Mouse (Mus musculus) heart, adult 9 months (tissue): ENCODE data around the gene Masp2.

Experiments
- DNase-seq, 2 experiments: peaks; one replicate each; pipeline ENCODE4 v3.0.0; 2022; ENCODE audit warnings: low spot score in 2 of 2

Masp2 gene

GRCm38 (mm10) chr4:148602357-148603120 is at the start of gene Masp2:
TSS of gene Masp2 (plus strand) at chr4:148602554.
- DNase-seq, result no peak

GRCm38 (mm10) chr4:148557766-148558165 is 44.6 kb upstream of the Masp2 start:
- no peak for DNase-seq

DNA sequence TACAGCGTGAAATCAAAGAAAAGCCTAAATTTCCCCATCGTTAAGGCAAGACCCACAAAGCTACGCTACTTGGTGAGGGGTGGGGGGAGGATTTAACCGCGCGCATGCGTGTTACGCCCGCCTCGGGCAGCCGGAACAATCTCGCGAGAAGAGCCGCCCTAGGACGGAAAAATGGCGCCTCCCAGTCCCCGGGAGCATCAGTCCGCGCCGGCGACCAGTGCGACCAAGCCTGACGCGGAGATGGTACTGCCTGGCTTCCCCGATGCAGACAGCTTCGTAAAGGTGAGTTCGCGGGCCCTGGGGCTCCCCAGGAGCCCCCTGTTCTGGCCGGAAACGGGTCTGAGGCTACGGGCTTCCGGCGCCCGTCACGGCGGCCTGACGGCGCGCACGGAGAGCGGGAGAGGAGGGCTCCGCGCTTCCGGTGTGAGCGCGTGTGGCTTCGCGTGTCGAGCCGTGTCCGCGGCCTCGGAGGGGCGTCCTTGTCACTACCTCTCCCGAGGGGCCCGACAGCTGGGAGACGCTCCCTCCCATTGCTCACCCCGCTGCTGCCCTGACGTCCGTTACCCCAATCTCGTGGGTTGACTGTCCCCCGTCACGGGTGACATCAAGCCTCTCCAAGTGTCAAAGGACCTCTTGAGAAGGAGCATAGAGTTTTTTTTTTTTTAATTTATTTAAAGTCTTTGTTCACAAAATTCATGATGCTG is 43.9 kb upstream of the Masp2 start, which contains the start of gene Exosc10:
Exosc10 (plus strand) TSS at position 133 of the 704 bp plus-strand sequence.
- peak; percentile 86 to 88 for DNase-seq

- no peak for DNase-seq
Measured at GRCm38 (mm10) chr4:148562676-148563075, 39.7 kb upstream of the Masp2 start.

- no peak for DNase-seq
Measured at GRCm38 (mm10) chr4:148563595-148563994, 38.8 kb upstream of the Masp2 start.

GRCm38 (mm10) chr4:148570138-148570537 is 32.2 kb upstream of the Masp2 start:
- DNase-seq, result no peak

DNA sequence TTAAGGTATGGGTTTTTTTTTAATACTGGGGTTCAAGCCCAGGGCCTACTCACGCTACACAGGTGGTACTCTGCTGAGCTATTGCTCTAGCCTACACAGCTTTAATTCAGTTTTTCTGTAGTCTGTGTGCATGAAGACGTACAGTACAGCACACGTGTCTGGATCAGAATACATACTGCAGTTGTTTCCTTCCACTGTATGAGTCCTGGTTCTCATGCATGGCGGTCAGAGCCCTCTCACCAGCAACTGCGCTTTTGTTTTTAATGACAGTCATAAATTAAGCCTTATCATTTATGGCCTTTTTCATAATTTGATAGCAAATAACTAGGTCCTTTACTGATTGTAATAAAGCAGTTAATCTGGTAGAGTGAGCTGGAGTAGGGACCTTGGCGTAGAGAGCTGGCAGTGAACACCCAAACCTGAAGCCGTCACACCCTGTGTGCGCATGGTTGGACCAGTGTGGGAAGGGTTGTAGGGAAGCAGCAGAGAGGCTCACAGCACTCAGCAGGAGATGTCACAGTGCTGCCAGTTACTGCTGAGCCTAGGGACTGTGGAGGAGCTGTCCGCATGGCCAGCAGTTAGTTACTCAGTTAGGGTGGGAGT is 31.6 kb upstream of the Masp2 start:
- DNase-seq, result no peak

DNA sequence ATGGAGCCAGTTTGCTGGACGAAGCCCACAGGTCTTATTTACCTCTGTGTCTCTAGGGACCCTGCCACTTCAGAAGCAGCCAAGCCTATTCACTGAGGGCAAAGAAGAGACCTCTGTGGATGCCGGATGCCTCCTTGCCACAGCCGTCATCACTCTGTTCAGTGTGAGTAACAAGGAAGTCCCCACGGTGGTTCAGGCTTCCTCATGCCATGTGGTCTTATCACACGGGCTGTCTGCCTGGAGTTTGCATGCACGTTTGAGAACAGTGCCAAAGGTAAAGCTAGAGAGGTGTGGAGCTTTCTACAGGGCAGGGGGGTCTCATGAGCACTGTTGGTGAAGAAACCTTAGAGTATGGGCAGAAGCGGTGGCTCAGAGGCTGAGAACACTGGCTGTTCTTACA is 29.1 kb upstream of the Masp2 start:
- DNase-seq, result no peak

- no peak for DNase-seq
Measured at GRCm38 (mm10) chr4:148580765-148581164, 21.6 kb upstream of the Masp2 start.

- no peak for DNase-seq
Measured at GRCm38 (mm10) chr4:148581422-148581821, 20.9 kb upstream of the Masp2 start.

GRCm38 (mm10) chr4:148583257-148583656 is 19.1 kb upstream of the Masp2 start:
- no peak for DNase-seq

- no peak for DNase-seq
Measured at GRCm38 (mm10) chr4:148586648-148587047, 15.7 kb upstream of the Masp2 start.

- no peak for DNase-seq
Measured at GRCm38 (mm10) chr4:148588793-148589192, 13.6 kb upstream of the Masp2 start.

DNA sequence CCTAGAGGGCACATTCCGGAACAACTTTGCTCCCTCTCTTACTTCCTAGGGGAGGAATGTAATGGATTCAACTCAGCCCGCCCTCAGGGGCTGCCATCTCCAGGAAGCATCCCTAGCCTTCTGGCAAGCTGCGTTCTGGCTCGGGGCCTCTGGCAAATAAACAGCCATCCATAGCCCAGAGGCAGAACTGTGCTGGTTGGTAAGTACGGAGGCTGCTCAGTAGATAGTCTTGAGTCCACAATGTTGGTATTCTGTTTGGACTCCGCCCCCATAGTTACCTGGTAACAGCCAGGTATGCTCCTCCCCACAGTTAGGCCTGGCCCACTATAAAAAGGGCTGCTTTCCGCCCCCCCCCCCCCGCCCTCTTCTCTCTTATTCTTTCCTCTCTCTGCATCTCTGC is 12.8 kb upstream of the Masp2 start:
- no peak for DNase-seq

DNA sequence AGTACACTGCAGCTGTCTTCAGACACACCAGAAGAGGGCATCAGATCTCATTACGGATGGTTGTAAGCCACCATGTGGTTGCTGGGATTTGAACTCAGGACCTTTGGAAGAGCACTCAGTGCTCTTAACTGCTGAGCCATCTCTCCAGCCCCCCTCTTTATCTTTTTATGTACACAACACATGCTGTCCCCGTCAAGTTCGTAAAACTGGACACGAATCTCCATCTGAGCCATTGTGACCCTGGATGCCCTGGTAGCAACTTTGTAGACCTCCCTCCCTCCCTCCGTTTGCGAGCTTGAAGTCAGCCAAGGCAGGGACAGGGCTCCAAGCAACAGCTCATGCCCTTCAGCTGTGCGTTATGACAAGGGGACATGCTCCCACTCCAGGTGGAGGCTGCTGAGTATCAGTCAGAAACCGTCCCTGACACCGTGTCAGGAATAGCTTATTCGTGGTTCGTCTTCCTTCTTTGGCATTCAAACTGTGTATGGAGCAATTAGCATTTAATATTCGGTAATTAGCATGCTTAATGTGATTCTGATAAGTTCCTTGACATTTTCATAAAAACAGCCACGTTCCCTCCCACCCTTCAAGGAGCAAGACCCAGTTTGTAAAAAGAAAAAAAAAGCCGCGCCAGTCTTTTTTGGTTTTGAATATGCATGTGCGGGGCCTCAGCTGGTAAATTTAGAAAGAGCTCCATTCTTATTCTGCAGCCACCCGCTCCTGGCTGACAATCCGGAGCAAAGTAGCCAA is 11.8 kb upstream of the Masp2 start:
- DNase-seq, result peak; percentile 21

GRCm38 (mm10) chr4:148591171-148591630 is 11.2 kb upstream of the Masp2 start, which contains the start of gene Srm:
TSS of gene Srm (plus strand) at chr4:148591503.
- DNase-seq, result peak; percentile 98

DNA sequence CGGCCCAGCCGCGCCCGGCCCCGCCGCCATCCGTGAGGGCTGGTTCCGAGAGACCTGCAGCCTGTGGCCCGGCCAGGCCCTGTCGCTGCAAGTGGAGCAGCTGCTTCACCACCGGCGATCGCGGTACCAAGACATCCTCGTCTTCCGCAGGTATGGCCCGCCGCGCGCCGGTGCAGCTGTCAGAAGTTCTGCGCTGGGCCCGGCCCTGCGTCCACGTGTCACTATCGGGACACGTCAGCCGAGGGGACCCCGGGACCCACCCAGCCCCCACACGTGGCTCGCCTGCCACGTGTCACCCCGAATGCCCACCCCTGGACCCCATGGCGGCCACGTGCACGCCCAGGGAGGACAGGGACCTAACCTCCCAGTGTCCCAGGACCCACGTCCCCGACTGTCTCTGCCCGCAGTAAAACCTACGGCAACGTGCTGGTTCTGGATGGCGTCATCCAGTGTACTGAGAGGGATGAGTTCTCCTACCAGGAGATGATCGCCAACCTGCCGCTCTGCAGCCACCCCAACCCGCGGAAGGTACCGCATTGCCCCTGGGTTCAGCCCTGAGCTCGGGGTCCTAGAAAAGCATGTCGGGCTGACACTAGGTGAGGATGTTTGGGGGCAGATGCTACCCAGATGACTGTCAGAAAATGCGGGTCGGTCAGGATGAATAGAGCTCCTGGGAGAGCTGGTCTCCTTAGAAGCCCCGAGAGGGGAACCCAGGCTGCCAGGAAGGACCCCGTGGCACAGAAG is 10.5 kb upstream of the Masp2 start:
- no peak for DNase-seq

DNA sequence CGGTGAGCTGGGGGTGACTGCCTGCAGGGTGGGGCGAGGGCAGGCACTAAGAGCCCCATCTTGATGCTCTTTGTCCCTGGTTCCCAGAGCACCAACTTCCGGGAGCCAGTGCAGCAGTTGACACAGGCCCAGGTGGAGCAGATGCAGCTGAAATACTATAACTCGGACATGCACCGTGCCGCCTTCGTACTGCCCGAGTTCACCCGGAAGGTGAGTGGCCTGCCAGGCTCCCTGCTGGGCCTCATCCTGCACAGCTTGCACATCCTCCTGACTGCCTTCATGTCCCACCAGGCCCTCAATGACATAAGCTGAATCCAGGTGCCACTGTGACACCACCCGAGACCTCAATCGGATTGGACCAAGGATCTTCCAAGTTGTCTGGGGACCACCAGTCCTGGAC is 8.4 kb upstream of the Masp2 start:
- DNase-seq, result no peak

GRCm38 (mm10) chr4:148595916-148596315 is 6.4 kb upstream of the Masp2 start:
- no peak for DNase-seq

- DNase-seq, result no peak
Measured at GRCm38 (mm10) chr4:148596731-148597130, 5.6 kb upstream of the Masp2 start.

DNA sequence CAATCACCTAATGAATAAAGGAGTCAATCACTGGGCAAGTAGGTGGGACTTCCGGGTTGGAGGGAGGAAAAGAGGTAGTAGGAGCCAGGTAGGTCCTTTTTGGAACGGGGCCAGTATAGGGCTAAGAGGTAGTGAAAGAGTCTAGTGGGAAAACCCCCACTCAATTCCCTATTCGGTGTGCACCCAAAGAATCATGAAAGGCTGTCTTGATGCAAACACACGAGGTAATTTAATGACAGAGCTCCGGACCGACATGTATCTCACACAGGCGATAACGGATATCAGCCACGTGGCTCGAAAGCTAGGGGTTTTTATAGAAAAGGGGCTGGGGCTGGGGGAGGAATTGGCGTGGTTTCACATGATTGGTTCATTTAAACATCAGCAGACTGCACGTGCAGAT is 3.5 kb upstream of the Masp2 start:
- DNase-seq, result no peak
